Mouse (Mus musculus) midbrain, embryonic 15.5 days (tissue): ENCODE measurements around the gene Celf2. TPM values are rescaled to one million over a fixed set of nuclear protein-coding genes. Genes with fewer than 3 reads are reported as not detected.
"Not testable (repeated sequence)": the region's sequence is repeated elsewhere in the genome, so short reads cannot be mapped to it uniquely, and the experiment has no call there.

Experiments
- ATAC-seq: fragments of 200-750 bp; cut with Nextera tagmentation; replicated peaks from 2 replicates; pipeline ENCODE4 v1.8.0; 2017; ENCODE audit warnings: moderate TSS enrichment
- H3K27ac ChIP-seq: fragments of 300-500 bp; sonication (generic); 2 replicates; pipeline ENCODE4 v1.5.1; 2015; ENCODE audit warnings: mild to moderate bottlenecking, inconsistent platforms
- H3K27me3 ChIP-seq: fragments of 300-500 bp; sonication (generic); replicated peaks from 2 replicates; pipeline ENCODE4 v1.6.1; 2015; ENCODE audit warnings: inconsistent platforms
- H3K36me3 ChIP-seq: fragments of 300-500 bp; sonication (generic); replicated peaks from 2 replicates; pipeline ENCODE4 v1.6.1; 2015; ENCODE audit warnings: inconsistent platforms
- H3K4me1 ChIP-seq: fragments of 300-500 bp; sonication (generic); 2 replicates; pipeline ENCODE4 v1.6.1; 2015; ENCODE audit warnings: inconsistent platforms
- H3K4me2 ChIP-seq: fragments of 300-500 bp; sonication (generic); 2 replicates; pipeline ENCODE4 v1.6.1; 2015; ENCODE audit warnings: inconsistent platforms, mild to moderate bottlenecking, moderate library complexity
- H3K4me3 ChIP-seq: fragments of 300-500 bp; sonication (generic); 2 replicates; pipeline ENCODE4 v1.5.1; 2015; ENCODE audit warnings: mild to moderate bottlenecking, inconsistent platforms
- H3K9ac ChIP-seq: fragments of 300-500 bp; sonication (generic); 2 replicates; pipeline ENCODE4 v1.6.1; 2015; ENCODE audit warnings: mild to moderate bottlenecking, inconsistent platforms
- H3K9me3 ChIP-seq: fragments of 300-500 bp; sonication (generic); 2 replicates; pipeline ENCODE4 v1.6.1; 2016; ENCODE audit warnings: inconsistent platforms
- WGBS: fragments of 180-500 bp; shearing (Covaris S2); methylation state at CpG from one replicate; pipeline ENCODE4 v1.1.7; 2015; ENCODE audit warnings: mixed read lengths; 5-methylcytosine and 5-hydroxymethylcytosine counted together
- polyA plus RNA-seq: library from polyadenylated mRNA; unstranded; fragments of >200 nt; fragmentation: Nextera tagmentation; extraction: Ambion mirVana; gene quantifications from 2 replicates; pipeline ENCODE4 v1.2.1, GENCODE M21; 2015

Celf2 gene
- polyA plus RNA-seq, 1 experiment from 2014 or later, result 190 TPM

- H3K4me2 ChIP-seq, result no peak overlapping the region
- no peaks in the 10 kb centered on the region for H3K9me3 ChIP-seq
- H3K4me1 ChIP-seq, result peaks cover 9% of the 10 kb centered on the region; the same call in 1 of the 2 replicates
- no peak overlapping the region for H3K4me3 ChIP-seq
- H3K27me3 ChIP-seq, result no peaks in the 10 kb centered on the region
- no peak overlapping the region for H3K9ac ChIP-seq
- peak overlapping the region; percentile 73 for H3K27ac ChIP-seq
- 0 out of 2 replicates have a peak, but pooled peaks have one; percentile 19 for ATAC-seq
- no peaks in the 10 kb centered on the region for H3K36me3 ChIP-seq
- WGBS, result 52% methylated on average over 3 of the region's 3 CpGs
These were observed 915.2 kb downstream of the Celf2 start for GRCm38 (mm10) chr2:6594160-6594559.

DNA sequence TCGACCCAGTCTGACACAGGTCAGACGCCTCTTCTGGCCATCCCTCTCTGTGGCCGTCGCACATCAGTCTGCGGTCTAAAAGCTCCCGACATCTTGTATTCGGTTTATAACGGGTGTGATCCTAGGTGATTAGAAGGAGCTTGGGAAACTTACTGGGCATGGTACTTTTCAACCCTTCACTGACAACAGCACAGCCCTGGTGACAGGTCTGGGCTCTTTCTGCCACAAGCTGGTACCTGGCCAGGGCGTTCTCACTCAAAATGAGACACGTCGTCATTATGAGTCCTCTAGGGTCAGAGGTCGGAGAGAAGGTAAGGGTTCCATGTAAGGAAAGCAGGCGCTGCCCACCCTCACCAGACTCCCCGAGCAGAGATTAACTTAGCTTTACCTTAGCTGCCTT, 915.6 kb downstream of the Celf2 start:
- Histone ChIP-seq H3K9me3 (no peaks in the 10 kb centered on the region), H3K4me1 (peaks cover 9% of the 10 kb centered on the region; the same call in 1 of the 2 replicates), H3K9ac (no peak overlapping the region), H3K27me3 (no peaks in the 10 kb centered on the region), H3K36me3 (no peaks in the 10 kb centered on the region), H3K27ac (peak overlapping the region; percentile 73), H3K4me3 (no peak overlapping the region), H3K4me2 (no peak overlapping the region)
- ATAC-seq, result no peak; the same call in 1 of the 2 replicates
- WGBS, result 84% methylated on average over 14 of the region's 14 CpGs

- no peaks in the 10 kb centered on the region for H3K4me1 ChIP-seq
- no peak overlapping the region for H3K27ac ChIP-seq
- H3K9ac ChIP-seq, result no peak overlapping the region
- H3K4me2 ChIP-seq, result no peak overlapping the region
- H3K27me3 ChIP-seq, result no peaks in the 10 kb centered on the region
- WGBS, result 94% methylated on average over 10 of the region's 10 CpGs
- ATAC-seq, result no peak
- H3K36me3 ChIP-seq, result peaks cover 2% of the 10 kb centered on the region; the same call in 1 of the 2 replicates
- H3K9me3 ChIP-seq, result no peaks in the 10 kb centered on the region
- no peak overlapping the region for H3K4me3 ChIP-seq
These were observed 923.2 kb downstream of the Celf2 start for GRCm38 (mm10) chr2:6586122-6586681.

GRCm38 (mm10) chr2:6585069-6585754, 924.2 kb downstream of the Celf2 start:
- peaks cover 5% of the 10 kb centered on the region; the same call in 1 of the 2 replicates for H3K4me1 ChIP-seq
- H3K36me3 ChIP-seq, result peaks cover 2% of the 10 kb centered on the region; the same call in 1 of the 2 replicates
- H3K27ac ChIP-seq, result no peak overlapping the region
- H3K27me3 ChIP-seq, result no peaks in the 10 kb centered on the region
- no peak overlapping the region for H3K9ac ChIP-seq
- no peaks in the 10 kb centered on the region for H3K9me3 ChIP-seq
- WGBS, result 91% methylated on average over 7 of the region's 7 CpGs
- H3K4me3 ChIP-seq, result no peak overlapping the region
- ATAC-seq, result no peak
- H3K4me2 ChIP-seq, result no peak overlapping the region

GRCm38 (mm10) chr2:6582711-6583110, 926.7 kb downstream of the Celf2 start:
- no peak overlapping the region for H3K4me2 ChIP-seq
- no peak overlapping the region for H3K9ac ChIP-seq
- H3K36me3 ChIP-seq, result peaks cover 2% of the 10 kb centered on the region; the same call in 1 of the 2 replicates
- no peak overlapping the region for H3K4me3 ChIP-seq
- ATAC-seq, result no peak
- no peak overlapping the region for H3K27ac ChIP-seq
- H3K9me3 ChIP-seq, result no peaks in the 10 kb centered on the region
- no peaks in the 10 kb centered on the region for H3K27me3 ChIP-seq
- H3K4me1 ChIP-seq, result peaks cover 5% of the 10 kb centered on the region; the same call in 1 of the 2 replicates

GRCm38 (mm10) chr2:6580066-6580465, 929.3 kb downstream of the Celf2 start:
- Histone ChIP-seq H3K9me3 (no peaks in the 10 kb centered on the region), H3K4me1 (peaks cover 5% of the 10 kb centered on the region; the same call in 1 of the 2 replicates), H3K9ac (no peak overlapping the region), H3K27ac (0 out of 2 replicates have a peak overlapping the region, but pooled peaks have one; percentile 4), H3K27me3 (no peaks in the 10 kb centered on the region), H3K4me3 (no peak overlapping the region), H3K36me3 (peaks cover 2% of the 10 kb centered on the region; the same call in 1 of the 2 replicates), H3K4me2 (no peak overlapping the region)
- no peak for ATAC-seq
- WGBS, result 82% methylated on average over 5 of the region's 5 CpGs

GRCm38 (mm10) chr2:6575316-6575715, 934.0 kb downstream of the Celf2 start:
- not testable (repeated sequence) for H3K4me1 ChIP-seq, H3K9ac ChIP-seq, H3K4me3 ChIP-seq, ATAC-seq, H3K9me3 ChIP-seq, H3K4me2 ChIP-seq, H3K27me3 ChIP-seq, H3K27ac ChIP-seq, H3K36me3 ChIP-seq
- WGBS, result 95% methylated on average over 3 of the region's 3 CpGs

DNA sequence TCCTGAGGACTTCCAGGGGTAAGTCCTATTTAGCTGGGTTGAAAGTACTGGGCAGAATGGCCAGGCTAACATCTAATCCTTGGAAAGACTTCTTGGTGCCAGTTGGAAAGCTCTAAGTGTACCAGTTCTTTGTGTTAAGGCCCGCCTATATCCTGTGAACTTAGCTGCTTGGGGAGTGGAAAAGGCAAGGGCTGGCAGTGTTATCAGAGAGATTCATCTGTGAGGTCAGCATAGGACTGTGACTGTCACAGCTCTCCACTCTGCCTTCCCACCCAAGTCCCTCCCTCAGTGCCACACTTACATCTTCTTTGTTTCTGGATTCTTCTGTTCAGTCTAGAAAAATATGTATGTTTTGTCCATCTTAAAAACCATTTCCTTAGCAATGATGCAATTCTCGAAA, 935.7 kb downstream of the Celf2 start:
- no peaks in the 10 kb centered on the region for H3K9me3 ChIP-seq
- no peak overlapping the region for H3K27ac ChIP-seq
- no peaks in the 10 kb centered on the region for H3K4me1 ChIP-seq
- H3K27me3 ChIP-seq, result no peaks in the 10 kb centered on the region
- H3K36me3 ChIP-seq, result no peaks in the 10 kb centered on the region
- 90% methylated on average over 2 of the region's 2 CpGs for WGBS
- no peak overlapping the region for H3K4me2 ChIP-seq
- H3K4me3 ChIP-seq, result no peak overlapping the region
- H3K9ac ChIP-seq, result no peak overlapping the region
- no peak for ATAC-seq

- Histone ChIP-seq H3K27ac (no peak overlapping the region), H3K27me3 (no peaks in the 10 kb centered on the region), H3K4me1 (no peaks in the 10 kb centered on the region), H3K4me3 (no peak overlapping the region), H3K9me3 (no peaks in the 10 kb centered on the region), H3K36me3 (no peaks in the 10 kb centered on the region), H3K4me2 (no peak overlapping the region), H3K9ac (no peak overlapping the region)
- ATAC-seq, result no peak
- WGBS, result 80% methylated on average over 5 of the region's 5 CpGs
These were observed 936.4 kb downstream of the Celf2 start for GRCm38 (mm10) chr2:6572976-6573375.

GRCm38 (mm10) chr2:6569040-6569542, 940.3 kb downstream of the Celf2 start:
- Histone ChIP-seq H3K4me3 (no peak overlapping the region), H3K36me3 (no peaks in the 10 kb centered on the region), H3K27me3 (no peaks in the 10 kb centered on the region), H3K4me1 (no peaks in the 10 kb centered on the region), H3K27ac (no peak overlapping the region), H3K9me3 (no peaks in the 10 kb centered on the region), H3K9ac (no peak overlapping the region), H3K4me2 (no peak overlapping the region)
- WGBS, result 84% methylated on average over 1 of the region's 1 CpGs
- no peak for ATAC-seq

- no peaks in the 10 kb centered on the region for H3K27me3 ChIP-seq
- H3K9ac ChIP-seq, result no peak overlapping the region
- H3K4me3 ChIP-seq, result no peak overlapping the region
- no peaks in the 10 kb centered on the region for H3K4me1 ChIP-seq
- 87% methylated on average over 3 of the region's 3 CpGs for WGBS
- no peak for ATAC-seq
- H3K4me2 ChIP-seq, result no peak overlapping the region
- no peak overlapping the region for H3K27ac ChIP-seq
- no peaks in the 10 kb centered on the region for H3K9me3 ChIP-seq
- peaks cover 6% of the 10 kb centered on the region; the same call in 1 of the 2 replicates for H3K36me3 ChIP-seq
These were observed 944.2 kb downstream of the Celf2 start for GRCm38 (mm10) chr2:6565175-6565574.

- H3K9me3 ChIP-seq, result no peaks in the 10 kb centered on the region
- no peaks in the 10 kb centered on the region for H3K4me1 ChIP-seq
- 97% methylated on average over 3 of the region's 3 CpGs for WGBS
- no peak overlapping the region for H3K4me3 ChIP-seq
- no peak overlapping the region for H3K4me2 ChIP-seq
- H3K9ac ChIP-seq, result no peak overlapping the region
- peaks cover 6% of the 10 kb centered on the region; the same call in 1 of the 2 replicates for H3K36me3 ChIP-seq
- no peak for ATAC-seq
- no peak overlapping the region for H3K27ac ChIP-seq
- no peaks in the 10 kb centered on the region for H3K27me3 ChIP-seq
These were observed 948.0 kb downstream of the Celf2 start for GRCm38 (mm10) chr2:6561337-6561736.
